Mouse (Mus musculus) stomach, postnatal 0 days (tissue): ENCODE results near the gene Arhgap15. TPM values are rescaled to one million over a fixed set of nuclear protein-coding genes. Genes with fewer than 3 reads are reported as not detected.

Experiments used
- ATAC-seq: fragments of 200-750 bp; cut with Nextera tagmentation; 2 replicates; pipeline ENCODE4 v1.8.0; 2017; ENCODE audit not compliant: low FRiP score, low TSS enrichment
- DNase-seq: peaks from one replicate; pipeline ENCODE4 v3.0.0-alpha.2; 2016; ENCODE audit warnings: low spot score
- H3K27ac ChIP-seq: fragments of 300-500 bp; sonication (generic); replicated peaks from 2 replicates; pipeline ENCODE4 v1.5.1; 2014; ENCODE audit warnings: mild to moderate bottlenecking, control low read depth
- H3K27me3 ChIP-seq: fragments of 300-500 bp; sonication (generic); 2 replicates; pipeline ENCODE4 v1.6.1; 2014; ENCODE audit warnings: low read length; ENCODE audit not compliant: control insufficient read depth, insufficient read depth
- H3K36me3 ChIP-seq: fragments of 300-500 bp; sonication (generic); 2 replicates; pipeline ENCODE4 v1.6.1; 2014; ENCODE audit warnings: low read length, mixed read lengths; ENCODE audit not compliant: control insufficient read depth, insufficient read depth
- H3K4me1 ChIP-seq: fragments of 300-500 bp; sonication (generic); replicated peaks from 2 replicates; pipeline ENCODE4 v1.6.1; 2014; ENCODE audit warnings: antibody characterized with exemption; ENCODE audit not compliant: control insufficient read depth, insufficient read depth
- H3K4me2 ChIP-seq: fragments of 300-500 bp; sonication (generic); replicated peaks from 2 replicates; pipeline ENCODE4 v1.6.1; 2014; ENCODE audit warnings: low read depth, mild to moderate bottlenecking, control low read depth, moderate library complexity
- H3K4me3 ChIP-seq: fragments of 300-500 bp; sonication (generic); 2 replicates; pipeline ENCODE4 v1.5.1; 2014; ENCODE audit warnings: low read depth, low read length, control low read depth
- H3K9ac ChIP-seq: fragments of 300-500 bp; sonication (generic); 2 replicates; pipeline ENCODE4 v1.6.1; 2014; ENCODE audit warnings: mild to moderate bottlenecking, low read length, control low read depth, mixed read lengths
- H3K9me3 ChIP-seq: fragments of 300-500 bp; sonication (generic); 2 replicates; pipeline ENCODE4 v1.6.1; 2016; ENCODE audit warnings: low read length; ENCODE audit not compliant: control insufficient read depth
- CTCF ChIP-seq: IDR thresholded peaks from 2 replicates; pipeline ENCODE4 v1.5.1; 2016; ENCODE audit warnings: antibody characterized with exemption, low read depth, mild to moderate bottlenecking, moderate library complexity
- EP300 ChIP-seq: optimal IDR thresholded peaks from 2 replicates; pipeline ENCODE3; 2016; ENCODE audit warnings: antibody characterized with exemption
- WGBS: fragments of 180-500 bp; shearing (Covaris S2); extraction: QIAGEN DNeasy Blood & Tissue Kit; methylation state at CpG from one replicate; pipeline ENCODE4 v1.1.7; 2014; 5-methylcytosine and 5-hydroxymethylcytosine counted together
- polyA plus RNA-seq: library from polyadenylated mRNA; unstranded; fragments of >200 nt; fragmentation: Nextera tagmentation; extraction: Ambion mirVana; gene quantifications from 2 replicates; pipeline ENCODE4 v1.2.1, GENCODE M21; 2015

Gene Arhgap15
- polyA plus RNA-seq, 1 experiment from 2014 or later, result 0.93 TPM

DNA sequence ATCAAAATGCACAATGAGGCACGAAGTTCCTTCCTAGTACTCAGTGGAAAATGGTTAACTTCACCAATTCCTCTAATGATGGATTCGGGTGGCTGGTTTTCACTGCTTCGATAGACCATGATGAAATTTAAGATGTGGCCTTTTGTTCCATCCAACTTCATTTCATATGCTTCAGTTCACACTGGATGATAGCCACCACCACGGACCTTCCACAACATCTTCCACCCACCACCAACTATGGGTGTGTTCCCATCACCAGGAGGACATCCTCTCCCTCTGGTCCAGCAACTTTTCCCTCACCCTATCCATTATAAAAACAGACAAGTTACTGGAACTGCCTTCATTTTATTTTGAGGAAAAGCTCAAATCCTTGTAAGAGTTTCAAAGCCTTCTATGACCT, 506.7 kb downstream of the Arhgap15 start:
- Histone ChIP-seq H3K36me3 (no peaks in the 10 kb centered on the region), H3K9ac (no peak overlapping the region), H3K9me3 (no peaks in the 10 kb centered on the region), H3K4me3 (no peak overlapping the region), H3K27ac (no peak overlapping the region), H3K4me2 (no peak overlapping the region), H3K27me3 (no peaks in the 10 kb centered on the region), H3K4me1 (no peaks in the 10 kb centered on the region)
- DNase-seq (no peak), ATAC-seq (no peak)
- no peak for TF ChIP-seq CTCF
- TF ChIP-seq EP300, result no peak
- whole genome bisulfite sequencing, result 88% methylated on average over 4 of the region's 4 CpGs

DNA sequence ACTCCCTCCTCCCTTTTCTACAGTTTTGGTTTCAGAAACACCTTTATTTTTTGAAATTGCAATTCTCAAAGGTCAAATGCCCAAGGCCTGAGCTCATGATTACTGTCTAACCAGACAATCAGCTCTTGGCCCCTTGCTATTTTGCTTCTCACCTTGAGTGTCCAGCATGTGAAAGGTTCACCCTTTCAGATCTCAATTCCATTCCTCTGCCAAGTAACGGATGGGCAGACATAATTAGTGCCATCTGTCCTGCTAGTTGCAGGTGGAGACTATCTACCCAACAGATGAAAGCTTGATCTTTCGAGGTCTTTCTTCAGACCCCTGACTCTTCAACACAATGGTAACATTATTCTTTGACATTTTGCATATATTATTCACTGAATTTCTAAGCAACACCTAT, 509.3 kb downstream of the Arhgap15 start:
- H3K4me1 ChIP-seq, result no peaks in the 10 kb centered on the region
- 87% methylated on average over 2 of the region's 2 CpGs for WGBS
- no peaks in the 10 kb centered on the region for H3K27me3 ChIP-seq
- no peak for DNase-seq
- no peaks in the 10 kb centered on the region for H3K9me3 ChIP-seq
- ATAC-seq, result no peak
- no peaks in the 10 kb centered on the region for H3K36me3 ChIP-seq
- TF ChIP-seq EP300 (no peak), CTCF (no peak)
- no peak overlapping the region for H3K27ac ChIP-seq
- H3K4me2 ChIP-seq, result no peak overlapping the region
- H3K4me3 ChIP-seq, result no peak overlapping the region
- no peak overlapping the region for H3K9ac ChIP-seq

DNA sequence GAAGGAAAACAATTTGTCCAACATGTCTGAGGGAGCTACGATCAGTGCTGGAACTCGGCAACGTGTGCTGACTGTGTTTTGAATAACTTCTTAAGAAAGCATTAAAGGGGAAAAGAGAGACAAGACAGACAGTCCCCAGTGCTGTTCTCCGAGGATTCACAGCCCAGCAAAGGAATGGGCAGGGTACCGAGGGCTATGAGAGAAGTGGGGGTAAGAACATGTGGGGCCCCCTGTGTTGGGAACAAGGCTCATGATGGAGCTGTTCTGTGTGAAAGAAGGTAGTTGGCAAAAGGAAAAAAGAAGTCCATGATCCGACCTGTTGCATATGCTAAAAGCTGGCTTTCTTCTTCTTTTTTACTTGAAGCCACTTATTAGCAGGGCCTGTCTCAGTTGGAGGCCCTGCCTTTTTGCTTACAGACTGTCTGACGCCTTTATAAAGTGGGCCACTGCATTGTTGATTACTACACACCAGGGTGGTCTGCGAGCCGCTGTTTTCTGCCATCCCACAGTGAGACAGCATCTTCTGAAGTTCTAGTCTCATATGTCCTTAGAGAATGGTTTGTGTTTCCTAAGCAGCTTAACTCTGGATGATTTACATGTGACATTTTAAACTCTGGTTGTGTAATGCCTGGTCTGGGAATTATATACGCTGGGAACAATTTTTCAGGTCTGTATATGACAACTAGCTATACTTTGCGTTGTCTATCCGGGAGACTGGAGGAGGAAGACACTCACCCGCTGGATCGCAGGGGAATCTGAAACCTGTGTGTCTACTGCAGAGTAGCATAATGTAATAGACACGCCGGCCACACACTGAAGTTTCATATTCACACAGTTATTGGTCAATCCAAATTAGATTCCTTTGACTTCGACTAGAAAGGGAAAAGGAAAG, 523.1 kb downstream of the Arhgap15 start:
- H3K27ac ChIP-seq, result peak overlapping the region; percentile 74
- H3K9ac ChIP-seq, result no peak overlapping the region
- no peak for TF ChIP-seq CTCF
- H3K27me3 ChIP-seq, result no peaks in the 10 kb centered on the region
- no peaks in the 10 kb centered on the region for H3K4me1 ChIP-seq
- no peak for DNase-seq
- H3K4me3 ChIP-seq, result no peak overlapping the region
- no peak overlapping the region; the same call in 1 of the 2 replicates for H3K4me2 ChIP-seq
- 40% methylated on average over 17 of the region's 17 CpGs for WGBS
- no peaks in the 10 kb centered on the region for H3K36me3 ChIP-seq
- peak; percentile 42; the same call in 1 of the 2 replicates for ATAC-seq
- H3K9me3 ChIP-seq, result no peaks in the 10 kb centered on the region

DNA sequence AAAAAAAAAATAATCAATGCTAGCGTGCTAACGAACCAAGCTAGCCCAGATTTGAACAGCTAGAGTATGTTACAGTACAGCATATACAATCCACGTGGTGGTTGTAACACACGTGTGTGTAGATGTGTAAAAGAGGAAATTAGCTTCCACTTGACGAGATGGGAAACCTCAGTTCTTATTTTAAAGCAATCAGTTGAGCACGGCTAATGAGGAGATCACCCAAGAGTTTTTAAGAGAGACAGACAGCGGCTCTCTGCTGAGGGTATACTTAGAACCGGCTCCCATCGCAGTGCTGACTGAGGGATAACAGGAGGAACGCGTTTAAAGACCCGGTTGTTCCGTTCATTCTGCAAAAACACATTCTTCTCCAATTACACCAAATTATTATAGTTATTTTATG, 524.0 kb downstream of the Arhgap15 start:
- DNase-seq, result no peak
- no peak overlapping the region for H3K4me2 ChIP-seq
- no peak overlapping the region for H3K27ac ChIP-seq
- H3K36me3 ChIP-seq, result no peaks in the 10 kb centered on the region
- no peak for ATAC-seq
- H3K9ac ChIP-seq, result no peak overlapping the region
- WGBS, result 64% methylated on average over 13 of the region's 13 CpGs
- no peaks in the 10 kb centered on the region for H3K4me1 ChIP-seq
- H3K27me3 ChIP-seq, result no peaks in the 10 kb centered on the region
- no peak for TF ChIP-seq EP300
- TF ChIP-seq CTCF, result no peak
- no peaks in the 10 kb centered on the region for H3K9me3 ChIP-seq
- H3K4me3 ChIP-seq, result no peak overlapping the region

DNA sequence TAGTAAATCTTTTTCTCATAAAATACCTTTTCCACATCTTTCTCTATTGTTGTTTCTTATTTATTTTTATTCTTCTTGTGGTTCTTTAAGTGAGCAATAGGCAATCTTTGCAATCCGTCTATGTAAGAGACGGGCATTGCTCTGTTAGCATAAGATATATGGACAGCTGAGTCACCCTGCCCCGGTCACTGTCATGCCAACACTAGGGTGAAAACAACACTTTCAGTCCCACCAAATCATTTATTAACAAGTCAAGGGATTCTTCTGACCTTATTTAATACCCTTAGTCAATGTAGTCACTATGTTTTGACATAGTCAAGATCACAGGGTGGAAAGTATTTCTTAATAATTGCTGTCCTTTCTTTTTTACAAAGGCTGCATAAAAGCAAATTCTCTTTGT, 525.8 kb downstream of the Arhgap15 start:
- no peaks in the 10 kb centered on the region for H3K9me3 ChIP-seq
- no peak for DNase-seq
- no peaks in the 10 kb centered on the region for H3K4me1 ChIP-seq
- H3K4me2 ChIP-seq, result no peak overlapping the region
- no peak for ATAC-seq
- no peaks in the 10 kb centered on the region for H3K27me3 ChIP-seq
- no peaks in the 10 kb centered on the region for H3K36me3 ChIP-seq
- H3K27ac ChIP-seq, result no peak overlapping the region
- TF ChIP-seq EP300 (no peak), CTCF (no peak)
- no peak overlapping the region for H3K9ac ChIP-seq
- 79% methylated on average over 3 of the region's 3 CpGs for WGBS
- H3K4me3 ChIP-seq, result no peak overlapping the region

DNA sequence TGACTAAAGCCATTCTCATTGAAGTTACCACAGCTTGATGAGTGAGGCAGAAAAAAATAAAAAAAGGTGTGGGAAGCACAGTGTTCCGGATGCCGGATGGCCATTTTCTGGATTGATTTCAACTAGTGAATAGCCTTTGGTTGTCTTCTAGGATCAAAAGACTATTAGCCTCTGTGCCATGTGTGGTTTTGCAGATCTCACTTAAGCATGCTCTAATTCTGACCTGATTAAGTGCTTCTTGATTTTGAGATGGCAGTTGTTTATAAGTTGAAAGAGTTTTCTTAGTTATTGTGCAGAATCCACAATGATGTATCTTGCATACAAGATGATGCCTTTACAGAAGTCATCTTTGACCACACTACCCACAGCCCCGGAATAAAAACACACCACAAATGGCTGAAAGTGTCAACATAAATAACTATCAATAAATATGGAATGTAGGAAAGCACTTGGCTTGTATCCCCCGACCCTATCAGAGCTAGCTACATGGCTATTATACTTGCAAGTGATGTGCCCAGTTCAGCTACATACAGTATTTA, 537.6 kb downstream of the Arhgap15 start:
- Histone ChIP-seq H3K36me3 (no peaks in the 10 kb centered on the region), H3K27me3 (no peaks in the 10 kb centered on the region), H3K4me1 (no peaks in the 10 kb centered on the region), H3K27ac (no peak overlapping the region), H3K4me3 (no peak overlapping the region), H3K9me3 (no peaks in the 10 kb centered on the region), H3K9ac (no peak overlapping the region), H3K4me2 (no peak overlapping the region)
- 82% methylated on average over 4 of the region's 4 CpGs for WGBS
- ATAC-seq, result no peak
- no peak for TF ChIP-seq CTCF
- TF ChIP-seq EP300, result no peak
- no peak for DNase-seq
